Mouse (Mus musculus) urinary bladder, postnatal 36 days (tissue): Measurements from ENCODE around the gene Slc6a4.

Source experiments
- DNase-seq, 2 experiments: peaks; one replicate each; pipeline ENCODE4 v3.0.0; 2022; ENCODE audit warnings: low spot score in 2 of 2, mixed read lengths in 1 of 2

The Slc6a4 gene

DNA sequence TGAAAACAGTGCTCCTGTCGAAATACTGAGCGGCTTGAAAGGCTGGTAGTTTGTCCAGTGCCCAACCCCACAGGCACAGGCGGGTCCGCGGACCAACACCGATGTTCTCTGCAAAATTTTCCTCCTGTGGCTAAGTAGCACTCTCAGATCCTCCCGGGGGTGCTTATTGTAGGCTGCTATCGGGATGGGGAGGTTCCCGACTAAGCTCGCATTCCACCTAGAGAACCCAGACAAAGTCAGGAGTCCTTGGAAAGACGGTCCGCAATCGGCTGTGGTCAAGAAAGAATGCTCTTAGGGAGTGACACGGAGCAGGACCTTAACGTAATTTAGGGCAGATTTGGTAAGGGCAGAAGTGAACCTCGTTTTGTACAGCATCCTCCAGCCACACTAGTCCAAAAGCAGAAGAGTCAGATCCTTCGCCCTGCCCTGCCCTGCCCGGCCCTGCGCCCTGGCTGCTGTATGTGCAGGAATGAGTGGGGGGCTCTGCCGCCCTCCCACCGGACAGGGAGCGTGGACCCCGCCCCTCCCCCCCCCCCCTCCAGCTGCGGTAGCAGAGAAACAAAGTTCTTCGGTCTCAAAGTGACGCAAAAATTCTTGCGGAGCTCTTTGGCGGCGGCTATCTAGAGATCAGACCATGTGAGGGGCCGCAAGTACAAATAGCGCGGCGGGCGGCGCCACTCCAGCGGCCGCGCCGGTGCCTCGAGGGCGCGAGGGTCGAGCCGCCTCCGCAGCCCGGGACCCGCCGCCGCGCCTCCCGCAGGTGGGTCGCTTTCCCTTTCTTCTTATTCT is at the start of gene Slc6a4:
Slc6a4 (plus strand) TSS at position 688 of the 789 bp plus-strand sequence.
- peak in 1 of 2 experiments; percentile 19 for DNase-seq

GRCm38 (mm10) chr11:76953536-76953935 is 44.9 kb upstream of the Slc6a4 start:
- peak in 1 of 2 experiments; percentile 5 for DNase-seq

GRCm38 (mm10) chr11:76965703-76966102 is 32.7 kb upstream of the Slc6a4 start:
- DNase-seq, result no peak

DNA sequence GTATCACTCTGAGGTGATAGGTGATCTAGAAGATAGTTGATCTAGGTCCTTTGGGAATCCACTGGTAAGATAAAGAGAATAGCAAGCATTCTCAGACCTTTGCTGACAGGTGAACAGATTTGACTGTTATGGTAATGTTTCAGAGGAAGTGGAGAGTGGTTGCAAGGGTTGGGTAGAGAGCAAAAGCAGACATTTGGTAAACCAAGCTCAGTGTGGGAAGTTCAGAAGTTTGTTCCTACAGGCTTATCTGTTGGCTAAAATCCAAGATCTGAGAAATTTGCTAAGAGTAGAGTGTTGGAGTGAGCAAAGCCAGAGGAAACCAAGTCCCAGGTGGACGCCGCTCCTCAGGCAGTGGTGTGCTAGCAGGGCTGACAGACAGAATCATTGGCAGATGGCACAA is 28.1 kb upstream of the Slc6a4 start:
- DNase-seq, result no peak

- no peak for DNase-seq
These were observed 23.6 kb upstream of the Slc6a4 start for GRCm38 (mm10) chr11:76974680-76975319.

GRCm38 (mm10) chr11:76981570-76982141 is 16.7 kb upstream of the Slc6a4 start:
- no peak for DNase-seq

DNA sequence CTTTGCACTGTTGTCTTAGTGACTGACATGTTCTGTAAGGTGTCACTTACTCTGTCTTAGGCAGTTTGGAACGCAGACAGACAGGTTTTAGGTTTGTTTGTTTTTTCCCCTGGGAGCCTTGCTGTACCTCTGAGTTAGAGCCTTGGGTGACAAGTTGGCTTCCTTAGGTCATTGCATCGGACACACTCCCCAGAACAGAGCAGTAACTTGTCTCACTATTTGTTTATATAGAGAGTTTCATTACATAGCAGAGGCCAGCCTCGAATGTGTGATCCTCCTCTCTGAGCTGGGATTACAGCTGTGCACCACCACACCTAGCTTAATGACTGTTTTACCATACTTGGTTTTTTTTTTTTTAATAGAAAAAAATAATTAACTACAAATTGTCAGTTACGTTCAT is 16.0 kb upstream of the Slc6a4 start:
- DNase-seq, result no peak

- DNase-seq, result no peak
These were observed 14.8 kb upstream of the Slc6a4 start for GRCm38 (mm10) chr11:76983641-76984040.

DNA sequence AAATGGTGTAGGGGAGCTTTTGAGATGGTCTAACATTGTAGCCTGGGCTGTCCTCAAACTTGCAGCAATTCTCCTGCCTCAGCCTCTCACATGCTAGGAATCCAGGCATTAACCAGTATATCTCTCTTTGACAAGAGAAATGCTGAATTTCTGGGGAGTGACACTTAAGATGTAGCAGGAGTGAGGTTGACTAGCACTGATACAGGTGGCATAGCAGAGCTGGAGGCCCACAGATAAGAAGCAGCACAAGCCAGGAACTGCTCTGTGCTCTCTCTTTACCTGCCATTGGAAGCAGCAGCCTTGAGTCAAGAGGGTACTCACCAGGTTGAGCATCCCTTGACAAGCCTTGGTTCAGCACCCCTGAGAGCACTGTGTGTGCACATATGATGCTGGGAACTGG is 14.2 kb upstream of the Slc6a4 start:
- no peak for DNase-seq

DNA sequence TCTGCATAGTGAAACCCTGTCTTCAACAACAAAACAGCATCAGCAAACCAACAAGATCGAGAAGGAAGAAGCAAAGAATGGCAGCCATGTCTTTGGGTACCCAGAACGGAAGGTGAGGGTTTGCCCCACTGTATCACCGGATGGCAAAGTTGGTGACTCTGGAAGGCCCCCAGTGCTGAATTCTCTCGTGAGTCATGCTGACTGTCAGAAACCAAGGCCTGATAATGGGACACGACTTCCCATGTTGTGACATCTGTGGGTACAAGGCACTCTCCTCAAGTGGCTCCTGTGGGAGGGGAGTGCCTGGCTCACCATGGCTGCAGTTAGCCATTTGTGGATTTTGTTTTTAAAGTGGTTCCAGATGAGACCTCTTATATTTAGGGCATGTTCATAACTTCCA is 7.6 kb upstream of the Slc6a4 start:
- DNase-seq, result no peak

GRCm38 (mm10) chr11:76992886-76993285 is 5.5 kb upstream of the Slc6a4 start:
- DNase-seq, result no peak

DNA sequence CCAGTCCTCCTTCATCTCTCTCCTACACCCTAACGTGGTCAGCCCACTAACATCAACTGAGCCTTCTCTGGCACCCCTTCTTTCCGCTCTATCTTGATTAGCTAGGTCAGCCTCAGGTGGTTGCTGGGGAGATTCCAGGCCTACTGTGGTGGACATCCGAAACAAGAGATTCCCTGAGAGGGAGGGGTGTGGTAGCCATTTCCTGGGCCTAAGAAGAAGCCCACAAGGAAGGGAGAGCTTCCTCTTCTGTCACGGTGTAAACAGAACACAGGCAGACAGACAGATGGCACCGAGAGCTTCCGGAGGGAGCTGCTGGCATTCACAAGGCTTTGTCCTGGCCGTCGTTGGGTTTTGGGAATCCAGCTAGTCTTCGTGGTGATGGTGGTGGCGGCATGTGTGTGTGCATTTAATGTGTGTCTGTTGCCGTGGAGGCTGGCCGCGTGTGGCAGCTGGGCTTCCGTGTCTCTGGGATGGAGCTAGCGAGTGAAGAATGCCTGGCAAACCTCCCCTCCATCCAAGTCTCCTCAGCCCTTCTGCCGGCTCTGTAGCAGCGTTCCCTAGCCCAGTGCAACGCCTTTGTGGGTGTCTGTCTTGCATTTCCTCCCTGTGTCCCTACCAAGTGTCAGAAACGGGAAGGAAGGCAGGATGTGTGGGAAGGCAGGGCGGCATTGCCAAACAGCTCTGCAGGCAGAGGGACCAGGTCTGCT is 2.3 kb upstream of the Slc6a4 start:
- no peak for DNase-seq

GRCm38 (mm10) chr11:76997305-76997704 is 1.1 kb upstream of the Slc6a4 start:
- DNase-seq, result peak; percentile 79 to 81

DNA sequence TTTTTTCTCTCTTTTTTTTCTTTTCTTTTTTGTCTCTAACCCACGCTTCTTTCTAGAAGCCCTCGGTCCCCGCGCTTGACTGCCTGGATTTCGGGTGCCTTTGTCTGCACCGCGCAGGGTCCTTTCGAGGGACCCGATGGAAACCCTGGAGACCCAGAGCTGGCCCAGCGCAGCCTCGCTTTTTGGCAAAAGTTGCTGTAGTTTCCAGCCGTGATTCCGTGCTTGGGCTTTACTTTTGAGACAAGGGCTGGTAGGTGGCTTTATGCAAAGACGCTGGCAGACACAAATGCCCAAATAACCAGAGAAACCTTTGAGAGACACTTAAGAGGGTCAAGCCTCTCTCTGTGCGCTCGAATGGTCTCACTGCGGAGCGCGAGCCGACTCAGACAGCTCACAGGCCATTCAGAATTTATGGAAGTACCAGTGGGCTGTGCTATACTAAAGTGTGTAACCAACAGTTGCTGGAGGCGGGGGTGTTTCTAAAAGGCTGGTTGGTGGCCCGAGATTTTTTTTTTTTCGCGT is 363 bp downstream of the Slc6a4 start:
- DNase-seq, result no peak

DNA sequence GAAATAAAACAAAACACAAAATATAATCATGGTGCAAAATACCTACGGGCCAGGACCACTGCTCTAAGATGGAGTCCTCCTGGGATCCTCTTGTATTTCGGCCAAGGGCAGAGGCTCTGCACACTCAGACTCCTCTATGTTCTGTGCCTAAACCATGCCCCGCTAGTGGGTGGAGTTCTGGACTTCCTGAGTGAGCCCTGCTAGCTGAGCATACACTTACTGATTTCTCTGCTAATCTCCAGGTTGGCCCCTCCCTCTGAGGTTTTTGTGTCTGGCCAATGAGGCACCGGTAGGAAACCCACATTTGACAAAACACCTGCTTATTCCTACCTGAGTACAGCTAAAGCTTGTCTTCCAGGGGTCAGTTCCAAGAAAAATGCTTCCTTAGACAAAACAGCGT is 2.3 kb downstream of the Slc6a4 start:
- no peak for DNase-seq

- DNase-seq, result no peak
These were observed 4.0 kb downstream of the Slc6a4 start for GRCm38 (mm10) chr11:77002361-77002760.

DNA sequence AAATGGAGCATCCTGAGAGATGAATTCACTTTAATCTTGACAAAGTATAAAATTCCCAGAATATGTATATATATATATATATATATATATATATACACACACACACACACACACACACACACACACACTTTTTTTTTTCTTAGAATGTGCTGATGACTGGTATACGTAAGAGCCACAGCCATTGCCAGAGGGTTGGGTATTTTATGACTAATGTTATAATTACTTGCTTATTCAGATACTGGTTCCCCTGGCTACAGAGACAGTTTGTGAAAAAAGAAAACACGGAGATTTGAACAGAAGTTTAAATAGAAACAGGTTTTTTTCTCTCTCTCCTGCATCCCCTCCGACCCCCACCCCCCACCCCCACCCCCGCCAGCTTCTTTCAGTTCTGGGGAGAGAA is 7.5 kb downstream of the Slc6a4 start:
- DNase-seq, result no peak

DNA sequence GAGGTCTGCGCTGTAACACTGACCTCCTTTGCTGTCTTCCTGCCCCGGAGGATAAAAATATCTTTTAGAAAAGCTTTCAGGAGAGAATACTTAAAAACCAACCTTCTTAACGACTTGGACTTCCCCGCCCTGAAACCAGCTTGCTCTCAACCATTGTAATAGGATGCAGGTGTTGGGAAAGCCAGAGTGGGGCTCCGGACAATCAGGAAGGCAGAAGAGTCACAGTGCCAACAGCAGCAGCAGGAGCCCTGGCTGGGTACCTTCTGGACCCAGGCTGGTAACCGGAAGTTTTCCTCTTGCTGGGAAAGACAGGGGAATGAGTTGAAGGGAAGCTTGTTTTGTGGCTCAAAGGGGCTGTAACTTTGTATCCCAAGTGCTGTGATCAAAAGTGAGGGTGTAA is 8.2 kb downstream of the Slc6a4 start:
- DNase-seq, result no peak

DNA sequence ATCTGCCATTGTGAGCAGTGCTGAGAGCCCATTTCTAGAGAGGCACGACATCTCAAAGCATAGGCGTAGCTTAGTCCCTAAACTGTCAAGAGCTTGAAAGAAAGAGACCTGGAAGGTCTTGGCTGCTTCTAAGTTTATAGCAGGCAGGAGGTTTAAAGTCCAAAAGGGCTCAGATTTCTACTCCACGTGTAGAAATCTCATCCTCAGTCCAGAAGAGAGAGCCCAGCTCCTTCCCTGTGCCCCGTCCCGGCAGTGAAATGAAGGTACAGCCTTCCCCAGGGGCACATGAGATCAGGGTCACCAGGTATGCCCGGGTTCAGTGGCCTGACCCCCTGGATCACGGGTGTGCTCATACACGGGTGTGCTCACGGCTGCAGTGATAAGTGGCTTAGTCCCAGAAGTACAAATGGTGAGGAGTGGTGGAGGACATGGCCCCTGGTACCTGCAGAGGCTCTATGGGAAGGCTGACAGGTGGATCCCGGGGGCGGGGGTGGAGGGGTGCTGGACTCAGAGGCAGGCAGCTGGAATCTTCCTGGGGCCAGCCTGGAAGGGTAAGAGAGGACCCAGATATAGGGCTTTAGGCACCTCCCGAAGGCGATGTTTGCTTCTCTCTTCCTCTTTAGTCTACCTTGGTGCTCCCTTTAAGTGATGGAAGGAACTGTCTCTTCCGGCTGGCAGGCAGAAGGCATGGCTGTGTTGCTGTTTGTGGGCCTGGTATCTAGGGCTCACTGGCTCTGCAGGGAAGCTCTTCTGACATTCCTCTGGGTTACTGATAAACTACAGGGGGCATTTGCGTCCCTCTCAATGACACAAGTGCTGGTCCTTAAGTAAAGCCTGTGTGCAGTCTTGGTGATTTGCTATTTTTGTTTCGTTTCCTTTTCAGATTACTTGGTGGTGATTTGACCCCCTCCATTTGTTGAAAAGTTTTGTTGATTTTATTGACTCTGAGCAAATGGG is 10.9 kb downstream of the Slc6a4 start:
- DNase-seq, result no peak

- no peak for DNase-seq
These were observed 12.5 kb downstream of the Slc6a4 start for GRCm38 (mm10) chr11:77010762-77011475.
